ENCODE assay signal across 8 mouse cellular contexts in the genomic region with DNA sequence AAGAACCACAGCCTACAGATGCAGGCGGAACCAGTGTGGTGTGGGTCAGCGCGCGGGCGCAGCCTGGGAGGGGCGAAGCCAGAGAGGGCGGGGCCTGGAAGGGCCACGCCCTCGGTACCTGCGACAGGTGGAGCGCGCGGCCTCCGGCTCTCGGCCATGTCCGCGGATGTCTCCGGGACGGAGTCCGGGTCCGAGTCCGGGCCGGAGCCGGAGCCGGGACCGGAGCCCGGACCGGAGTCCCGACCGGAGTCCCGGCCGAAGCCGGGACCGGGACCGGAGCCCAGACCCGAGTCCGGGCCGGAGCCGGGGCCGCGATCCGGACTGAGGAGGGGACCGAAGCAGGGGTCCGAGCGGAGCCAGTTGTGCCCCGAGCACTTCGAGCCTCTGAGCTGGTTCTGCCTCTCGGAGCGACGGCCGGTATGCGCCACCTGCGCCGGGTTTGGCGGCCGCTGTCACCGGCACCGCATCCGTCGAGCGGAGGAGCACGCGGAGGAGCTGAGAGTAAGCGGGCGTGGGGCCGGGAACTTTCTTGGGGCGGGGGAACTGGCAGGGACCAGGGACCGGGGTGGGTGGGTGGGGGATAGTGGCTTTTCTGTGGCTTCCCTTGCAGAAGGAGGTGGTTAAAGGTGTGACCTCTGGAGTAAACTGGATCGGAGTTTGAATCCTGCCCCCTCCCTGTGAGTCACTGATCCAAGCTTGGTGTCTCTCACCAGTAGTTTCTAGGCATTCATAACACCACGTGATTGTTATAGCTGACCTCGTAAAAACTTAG. TPM values are rescaled to one million over a fixed set of nuclear protein-coding genes. Genes with fewer than 3 reads are reported as not detected.
DNase-seq lines count a peak whose midpoint lies in the region; ATAC-seq and TF ChIP-seq lines count a peak whose summit lies in the region.

A gene (plus strand): TSS at position 117 of the 772 bp plus-strand sequence.

- peak; percentile 73 for ATAC-seq in forebrain, embryonic 14.5 days
- peak; percentile 82 for ATAC-seq in lung, embryonic 14.5 days (ENCODE audit: insufficient read depth)
- ATAC-seq in neural tube, embryonic 15.5 days (ENCODE audit: low FRiP score), result peak; percentile 86

- H3K36me3 ChIP-seq in forebrain, embryonic 14.5 days (ENCODE audit: control insufficient read depth, insufficient read depth, low read length), result no peaks in the 10 kb centered on the region
- H3K36me3 ChIP-seq in kidney, adult 2 months (ENCODE audit: control insufficient read depth, insufficient read depth, low read length), result no peaks in the 10 kb centered on the region
- no peaks in the 10 kb centered on the region for H3K36me3 ChIP-seq in lung, embryonic 14.5 days (ENCODE audit: insufficient read depth)
- H3K36me3 ChIP-seq in neural tube, embryonic 15.5 days, result no peaks in the 10 kb centered on the region

- 1% methylated on average over 70 of the region's 71 CpGs for WGBS in forebrain, embryonic 14.5 days
- 2% methylated on average over 71 of the region's 71 CpGs for WGBS in kidney, adult 2 months
- 1% methylated on average over 71 of the region's 71 CpGs for WGBS in lung, embryonic 14.5 days
- WGBS in neural tube, embryonic 15.5 days, result 2% methylated on average over 70 of the region's 71 CpGs

- TF ChIP-seq POLR2A in brain, embryonic 14.5 days (IDR thresholded peaks at IDR 0.05; ENCODE audit: borderline replicate concordance, extremely low read depth, insufficient read depth, insufficient read length, poor library complexity, severe bottlenecking), result no peak
- no peak for TF ChIP-seq POLR2A in kidney, adult 2 months (IDR thresholded peaks at IDR 0.05; ENCODE audit: low read depth, low read length)

- H3K9ac ChIP-seq in forebrain, embryonic 14.5 days (ENCODE audit: low read length), result no peak within 1 kb of the TSS
- peak within 1 kb of the TSS; percentile 38; the same call in 1 of the 2 replicates for H3K9ac ChIP-seq in lung, embryonic 14.5 days
- no peak within 1 kb of the TSS for H3K9ac ChIP-seq in neural tube, embryonic 15.5 days (replicated peaks)

- no peak within 1 kb of the TSS for H3K27ac ChIP-seq in forebrain, embryonic 14.5 days (ENCODE audit: low read depth, low read length)
- peak within 1 kb of the TSS; percentile 48; the same call in 1 of the 2 replicates for H3K27ac ChIP-seq in kidney, adult 2 months (ENCODE audit: insufficient read depth, low read depth, low read length)
- no peak within 1 kb of the TSS for H3K27ac ChIP-seq in lung, embryonic 14.5 days (ENCODE audit: low read depth)
- no peak within 1 kb of the TSS for H3K27ac ChIP-seq in neural tube, embryonic 15.5 days (replicated peaks)

- H3K4me1 ChIP-seq in forebrain, embryonic 14.5 days (ENCODE audit: control insufficient read depth, insufficient read depth, low read length), result no peaks in the 10 kb centered on the region
- peaks cover 17% of the 10 kb centered on the region for H3K4me1 ChIP-seq in kidney, adult 2 months (ENCODE audit: control insufficient read depth, insufficient read depth, low read length)
- 0 out of 2 replicates have a peak, but pooled peaks cover 7% of the 10 kb centered on the region for H3K4me1 ChIP-seq in lung, embryonic 14.5 days (ENCODE audit: insufficient read depth)
- peaks cover 12% of the 10 kb centered on the region for H3K4me1 ChIP-seq in neural tube, embryonic 15.5 days

- peak within 1 kb of the TSS; percentile 33 for H3K4me3 ChIP-seq in forebrain, embryonic 14.5 days (ENCODE audit: low read depth, low read length)
- H3K4me3 ChIP-seq in kidney, adult 2 months (ENCODE audit: insufficient read depth, low read depth, low read length), result peak within 1 kb of the TSS; percentile 56
- peak within 1 kb of the TSS; percentile 45 for H3K4me3 ChIP-seq in lung, embryonic 14.5 days (ENCODE audit: low read depth, low read length)
- H3K4me3 ChIP-seq in neural tube, embryonic 15.5 days (replicated peaks), result peak within 1 kb of the TSS; percentile 42

- H3K9me3 ChIP-seq in forebrain, embryonic 14.5 days (replicated peaks; ENCODE audit: control insufficient read depth, low read length), result no peaks in the 10 kb centered on the region
- H3K9me3 ChIP-seq in lung, embryonic 14.5 days (ENCODE audit: low read depth, low read length), result no peaks in the 10 kb centered on the region
- no peaks in the 10 kb centered on the region for H3K9me3 ChIP-seq in neural tube, embryonic 15.5 days (replicated peaks)

- no peak for TF ChIP-seq CTCF in brain, embryonic 14.5 days (IDR thresholded peaks at IDR 0.05; ENCODE audit: borderline replicate concordance, extremely low read depth, insufficient read depth, insufficient read length)
- no peak for TF ChIP-seq CTCF in kidney, adult 2 months (conservative IDR thresholded peaks at IDR 0.05; ENCODE audit: insufficient read depth, insufficient read length, low read depth, low read length)
- no peak for TF ChIP-seq CTCF in lung, embryonic 14.5 days (IDR thresholded peaks at IDR 0.05; ENCODE audit: low read depth)

- peak; percentile 77 for DNase-seq in ES-CJ7 (ENCODE audit: low read depth, low spot score)
- peak; percentile 23 for DNase-seq in brain, embryonic 14.5 days (ENCODE audit: low read depth)
- no peak for DNase-seq in forebrain, embryonic 14.5 days (ENCODE audit: low spot score)
- DNase-seq in kidney, adult 2 months, result peak; percentile 87
- peak; percentile 72 for DNase-seq in lung, embryonic 14.5 days
- DNase-seq in urinary bladder, postnatal 25 days (ENCODE audit: low spot score), result peak; percentile 64
- DNase-seq in left cerebral cortex, adult 8-10 months (ENCODE audit: low spot score in 2 of 2), result no peak

- peak within 1 kb of the TSS; percentile 63 for H3K4me2 ChIP-seq in forebrain, embryonic 14.5 days (ENCODE audit: low read length)
- H3K4me2 ChIP-seq in lung, embryonic 14.5 days, result peak within 1 kb of the TSS; percentile 69
- peak within 1 kb of the TSS; percentile 80 for H3K4me2 ChIP-seq in neural tube, embryonic 15.5 days

- peaks cover 19% of the 10 kb centered on the region; the same call in 1 of the 2 replicates for H3K27me3 ChIP-seq in forebrain, embryonic 14.5 days (replicated peaks; ENCODE audit: control insufficient read depth, insufficient read depth, low read length)
- H3K27me3 ChIP-seq in kidney, adult 2 months (replicated peaks; ENCODE audit: control insufficient read depth, insufficient read depth, low read length), result no peaks in the 10 kb centered on the region
- H3K27me3 ChIP-seq in lung, embryonic 14.5 days (ENCODE audit: insufficient read depth, low read length), result 0 out of 2 replicates have a peak, but pooled peaks cover 7% of the 10 kb centered on the region
- peaks cover 31% of the 10 kb centered on the region for H3K27me3 ChIP-seq in neural tube, embryonic 15.5 days (replicated peaks)

RNA-seq across cellular contexts. Expression of the gene that starts here (rescaled TPM):
- 0.72 TPM in 2 replicates for polyA plus RNA-seq in brain, embryonic 14.5 days (2012; rRNA removed)
- polyA plus RNA-seq in forebrain, embryonic 14.5 days (2014; fragmentation: Nextera tagmentation; extraction: Ambion mirVana), result 0.53 and 0.54 TPM in 2 replicates
- polyA plus RNA-seq in kidney, adult 2 months (2012; rRNA removed), result 51.1 and 52.4 TPM in 2 replicates
- polyA plus RNA-seq in lung, embryonic 14.5 days (2014; fragmentation: Nextera tagmentation; extraction: Ambion mirVana), result 30.5 and 31.0 TPM in 2 replicates
- polyA plus RNA-seq in neural tube, embryonic 15.5 days (2015; fragmentation: Nextera tagmentation; extraction: Ambion mirVana), result 0.67 and 5.3 TPM in 2 replicates
- under 1 TPM in 3 of 4 experiments, not detected in 1; 0.32 to 0.61 (median 0.41) TPM for total RNA-seq in left cerebral cortex, adult 8-10 months (2022)

Comparison
In these comparisons a context has a peak if more than half of its experiments do, and no peak if none do; other contexts are left out.
1. Peak in DNase-seq in brain, embryonic 14.5 days; RNA of the gene not detected or under 1 TPM.
2. Peak in ATAC-seq, H3K4me3 ChIP-seq and H3K4me2 ChIP-seq in forebrain, embryonic 14.5 days; RNA of the gene not detected or under 1 TPM.
3. DNase-seq: peak in ES-CJ7 (single experiment), kidney, adult 2 months (single experiment), lung, embryonic 14.5 days (single experiment) and urinary bladder, postnatal 25 days (single experiment); none in forebrain, embryonic 14.5 days (single experiment) and left cerebral cortex, adult 8-10 months (0 of 2).
4. Peak in every context shown above with its lines, with median percentiles within 50 percentile points of each other: ATAC-seq, H3K4me2 ChIP-seq and H3K4me3 ChIP-seq.